Mouse (Mus musculus) G1E (cell line): ENCODE measurements at regions not wholly inside any gene's neighbourhood (a gene's known extent, or its start where the extent isn't known, plus 50 kb on each side); places are given as distances from the start of the nearest gene placed in this dataset.

Source experiments
- ATAC-seq: 2 replicates; pipeline ENCODE4 v1.8.0; 2016; ENCODE audit warnings: mild to moderate bottlenecking; ENCODE audit not compliant: insufficient number of reproducible peaks, poor library complexity, low FRiP score, severe bottlenecking; ENCODE audit errors: extremely low read depth
- DNase-seq: peaks from one replicate; pipeline ENCODE4 v3.0.0; 2012; ENCODE audit warnings: low spot score
- H3K27me3 ChIP-seq: 2 replicates; pipeline ENCODE4 v1.6.1; 2012; ENCODE audit warnings: mild to moderate bottlenecking, low read length, inconsistent platforms; ENCODE audit not compliant: insufficient read depth
- H3K36me3 ChIP-seq: replicated peaks from 2 replicates; pipeline ENCODE3; 2012; ENCODE audit warnings: mild to moderate bottlenecking, inconsistent platforms
- H3K4me1 ChIP-seq: 2 replicates; pipeline ENCODE4 v1.6.1; 2012; ENCODE audit warnings: low read depth, low read length, inconsistent platforms, mixed read lengths; ENCODE audit not compliant: insufficient read depth
- H3K4me3 ChIP-seq: 2 replicates; pipeline ENCODE4 v1.5.1; 2012; ENCODE audit warnings: low read depth, mild to moderate bottlenecking, inconsistent platforms, low read length, moderate library complexity, mixed read lengths
- H3K9me3 ChIP-seq: replicated peaks from 2 replicates; pipeline ENCODE4 v1.6.1; 2012; ENCODE audit warnings: inconsistent platforms
- CTCF ChIP-seq: IDR thresholded peaks from 2 replicates; pipeline ENCODE4 v1.5.1; 2012; ENCODE audit warnings: low read depth, low read length, inconsistent platforms, mixed read lengths
- GATA1 ChIP-seq: IDR thresholded peaks from 2 replicates; pipeline ENCODE4 v1.6.1; 2012; ENCODE audit warnings: borderline replicate concordance, low read length, inconsistent platforms, mixed read lengths
- GATA2 ChIP-seq: IDR thresholded peaks from 2 replicates; pipeline ENCODE4 v1.6.1; 2012; ENCODE audit warnings: low read depth, low read length, inconsistent platforms, borderline replicate concordance
- POLR2AphosphoS5 ChIP-seq: IDR thresholded peaks from 2 replicates; pipeline ENCODE4 v1.6.1; 2012; ENCODE audit warnings: low read depth, low read length, inconsistent platforms; ENCODE audit not compliant: insufficient replicate concordance
- TAL1 ChIP-seq: conservative IDR thresholded peaks from 2 replicates; pipeline ENCODE4 v1.6.1; 2012; ENCODE audit warnings: low read depth, low read length, inconsistent platforms, mixed read lengths

DNA sequence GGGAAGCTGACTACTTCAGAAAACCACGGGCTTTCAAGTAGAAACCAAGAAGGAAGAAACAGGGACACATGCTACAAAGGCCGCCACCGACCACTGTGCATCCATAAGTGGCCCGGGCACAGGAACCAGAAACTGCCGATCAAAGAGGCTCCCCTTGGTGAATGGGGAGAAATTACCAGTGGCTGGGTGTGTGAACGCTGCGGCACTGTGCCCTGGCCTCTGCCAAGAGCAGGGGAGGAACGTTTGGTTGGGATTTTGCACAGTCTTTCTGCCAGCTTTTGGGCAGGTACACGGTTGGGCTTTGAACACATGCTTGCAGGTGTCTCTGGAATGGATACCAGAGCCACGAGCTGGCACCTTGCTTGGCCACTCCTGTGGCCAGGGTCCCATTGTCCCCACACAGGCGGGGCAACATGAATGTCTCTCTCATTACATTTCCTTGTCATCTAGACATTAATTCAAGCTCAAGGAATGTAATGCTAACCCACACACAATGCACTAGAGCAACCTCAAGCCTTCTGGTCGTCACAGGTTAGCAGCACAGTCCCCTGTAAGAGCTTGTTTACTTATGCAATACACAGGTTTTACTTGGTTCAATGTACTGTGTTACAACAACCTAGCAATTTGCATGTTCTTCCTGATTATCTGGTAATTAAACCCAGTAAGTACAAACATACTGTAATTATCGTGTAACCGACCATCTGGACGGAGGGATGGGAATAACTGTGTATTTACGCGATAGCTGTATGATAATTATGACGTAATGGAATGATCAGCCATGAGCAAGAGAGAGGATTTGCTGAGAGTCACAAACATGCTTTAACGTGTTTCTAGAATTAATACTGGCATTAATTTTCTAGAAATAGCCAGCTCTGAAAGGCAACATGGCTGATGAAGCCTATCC, 90.9 kb upstream of the Sall1 start:
- H3K4me1 ChIP-seq: no peaks in the 10 kb centered on the region
- TF ChIP-seq TAL1: no peak
- no peak for TF ChIP-seq GATA2
- TF ChIP-seq POLR2AphosphoS5: no peak
- no peak for TF ChIP-seq CTCF
- no peak for TF ChIP-seq GATA1
- H3K9me3 ChIP-seq: peaks cover 51% of the 10 kb centered on the region
- H3K36me3 ChIP-seq: no peaks in the 10 kb centered on the region
- H3K4me3 ChIP-seq: no peak overlapping the region
- DNase-seq (no peak), ATAC-seq (no peak)
- H3K27me3 ChIP-seq: no peaks in the 10 kb centered on the region

DNA sequence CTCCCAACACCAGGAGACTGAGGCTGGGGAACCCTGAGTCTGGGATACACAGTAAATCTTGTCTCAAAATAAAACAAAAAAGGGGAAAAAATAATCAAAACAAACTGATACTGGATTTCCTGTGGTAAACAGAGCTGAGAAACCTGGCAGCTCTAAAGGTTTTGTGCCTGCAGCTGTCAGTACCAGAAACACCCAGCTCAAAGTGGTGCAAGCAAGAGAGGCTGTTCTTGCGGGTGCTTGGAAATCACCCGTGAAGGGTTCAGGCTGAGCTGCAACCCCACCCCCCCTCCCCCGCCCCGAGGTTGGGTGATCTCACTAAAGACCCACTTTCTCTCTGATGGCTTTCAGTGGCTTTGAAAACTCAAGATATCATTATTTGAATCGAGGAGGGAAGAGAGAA, 90.1 kb upstream of the Sall1 start:
- peaks cover 55% of the 10 kb centered on the region for H3K9me3 ChIP-seq
- H3K4me1 ChIP-seq: no peaks in the 10 kb centered on the region
- TF ChIP-seq GATA2 (no peak), TAL1 (no peak), POLR2AphosphoS5 (no peak), CTCF (no peak), GATA1 (no peak)
- no peak overlapping the region for H3K4me3 ChIP-seq
- no peak for ATAC-seq
- H3K36me3 ChIP-seq: no peaks in the 10 kb centered on the region
- no peak for DNase-seq
- no peaks in the 10 kb centered on the region for H3K27me3 ChIP-seq

DNA sequence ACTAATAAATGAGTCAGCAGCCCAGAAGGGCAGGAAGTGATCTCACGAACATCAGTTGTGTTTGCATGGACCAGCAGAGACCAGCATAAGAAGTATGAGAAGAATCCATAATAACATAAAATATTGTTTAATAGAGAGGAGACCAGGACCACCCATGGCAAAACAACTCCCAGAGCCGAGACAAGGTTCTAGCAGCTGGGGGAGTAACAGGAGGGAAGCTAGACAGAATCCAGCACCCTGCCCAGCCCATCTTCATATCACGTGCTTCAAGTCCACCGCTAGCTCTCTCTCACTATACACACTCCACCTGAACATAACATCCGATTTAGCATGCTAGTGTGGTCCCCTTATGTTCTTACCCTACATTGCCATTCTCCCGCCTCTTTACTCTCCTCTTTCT, 77.1 kb upstream of the Sall1 start:
- Histone ChIP-seq H3K4me3 (no peak overlapping the region), H3K27me3 (no peaks in the 10 kb centered on the region), H3K9me3 (no peaks in the 10 kb centered on the region), H3K36me3 (no peaks in the 10 kb centered on the region), H3K4me1 (no peaks in the 10 kb centered on the region)
- no peak for TF ChIP-seq TAL1
- no peak for TF ChIP-seq GATA1
- TF ChIP-seq GATA2: no peak
- TF ChIP-seq CTCF: no peak
- TF ChIP-seq POLR2AphosphoS5: no peak
- ATAC-seq (no peak), DNase-seq (no peak)

DNA sequence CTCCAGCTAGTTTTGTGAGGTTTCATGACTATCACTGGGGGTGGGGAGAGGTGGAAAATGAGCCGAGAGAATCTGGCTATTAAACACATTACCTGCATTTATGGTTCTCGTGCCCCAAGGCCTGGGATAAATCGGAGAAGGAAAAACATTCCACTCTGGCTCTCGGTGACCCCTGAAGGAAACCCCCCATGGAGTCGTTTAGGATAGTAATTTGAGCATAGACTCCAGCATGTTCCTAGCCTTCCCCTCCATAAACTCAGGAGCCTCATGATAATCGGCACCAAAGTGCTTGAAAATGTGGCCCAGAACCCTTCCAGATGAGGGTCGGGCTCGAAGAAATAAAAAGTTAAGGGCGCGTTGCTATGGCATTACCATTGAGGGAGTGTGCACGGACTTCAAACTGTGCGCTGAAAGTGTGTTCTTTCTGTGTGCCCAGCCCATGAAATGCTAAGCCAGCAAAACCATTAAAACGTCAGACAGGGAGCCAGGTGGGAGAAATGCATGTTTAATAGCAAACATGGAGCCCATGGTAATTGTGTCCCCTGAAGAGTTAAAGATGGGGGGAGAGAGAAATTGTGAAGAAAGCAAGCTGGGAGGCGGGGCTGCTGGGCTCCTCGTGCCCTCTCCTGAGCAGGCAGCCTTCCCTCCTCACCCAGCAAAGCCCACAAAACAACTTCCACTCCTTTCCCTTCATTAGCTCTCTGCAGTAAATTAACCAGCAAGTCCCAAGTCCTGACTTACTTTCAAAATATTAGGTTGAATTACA, 64.1 kb upstream of the Sall1 start:
- no peaks in the 10 kb centered on the region for H3K36me3 ChIP-seq
- ATAC-seq: no peak

DNA sequence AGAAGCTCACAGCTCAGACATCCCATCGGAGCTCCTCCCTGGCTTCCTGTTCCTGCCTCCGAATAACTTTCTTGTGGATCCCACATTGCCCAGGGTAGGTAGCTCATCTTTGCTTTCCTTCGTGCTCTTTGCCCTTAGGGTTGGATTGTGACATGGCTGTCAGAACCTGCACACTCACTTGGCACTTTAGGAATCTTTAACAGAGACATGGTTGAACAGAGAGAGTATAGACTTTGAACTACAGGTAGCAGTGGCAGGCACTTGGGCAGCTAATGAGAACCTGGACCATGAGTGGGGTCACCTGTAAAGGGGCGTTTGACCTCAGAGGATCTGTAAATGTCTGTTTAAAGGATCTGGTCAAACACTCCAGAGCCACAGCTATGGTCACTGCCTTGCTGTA, 62.4 kb upstream of the Sall1 start:
- H3K36me3 ChIP-seq: no peaks in the 10 kb centered on the region
- H3K4me3 ChIP-seq: no peak overlapping the region
- H3K4me1 ChIP-seq: no peaks in the 10 kb centered on the region
- H3K9me3 ChIP-seq: peaks cover 27% of the 10 kb centered on the region
- no peak for ATAC-seq
- DNase-seq: no peak
- no peaks in the 10 kb centered on the region for H3K27me3 ChIP-seq
- TF ChIP-seq TAL1 (no peak), GATA1 (no peak), GATA2 (no peak), POLR2AphosphoS5 (no peak), CTCF (no peak)

More for the DNA sequence above, 64.1 kb upstream of the Sall1 start:
- H3K9me3 ChIP-seq: peaks cover 40% of the 10 kb centered on the region
- TF ChIP-seq CTCF (no peak), GATA1 (no peak), TAL1 (no peak), GATA2 (no peak), POLR2AphosphoS5 (no peak)
- no peaks in the 10 kb centered on the region for H3K27me3 ChIP-seq
- no peak for DNase-seq
- H3K4me1 ChIP-seq: no peaks in the 10 kb centered on the region
- no peak overlapping the region for H3K4me3 ChIP-seq

DNA sequence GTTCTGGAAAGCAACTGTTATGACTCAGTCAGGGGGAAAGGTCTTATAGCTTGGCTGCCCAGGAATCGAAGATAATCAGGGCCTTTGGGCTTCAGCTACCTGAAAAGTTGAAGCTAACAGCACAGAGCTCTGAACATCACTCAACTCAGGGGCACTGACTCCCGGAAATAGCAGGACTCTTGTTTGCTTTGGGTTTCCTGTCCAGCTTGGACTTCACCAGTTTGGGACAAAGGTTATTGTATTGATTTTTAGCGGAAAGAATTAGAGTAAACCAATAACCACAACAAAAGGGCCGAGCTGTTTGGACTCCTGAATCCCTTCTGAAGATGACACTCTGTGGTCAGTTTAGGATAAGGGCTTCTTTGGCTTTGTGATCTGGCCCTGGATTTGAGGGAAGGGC, 53.4 kb upstream of the Sall1 start:
- Histone ChIP-seq H3K4me3 (no peak overlapping the region), H3K27me3 (no peaks in the 10 kb centered on the region), H3K9me3 (peaks cover 26% of the 10 kb centered on the region), H3K4me1 (no peaks in the 10 kb centered on the region), H3K36me3 (no peaks in the 10 kb centered on the region)
- DNase-seq: no peak
- no peak for ATAC-seq
- TF ChIP-seq CTCF: no peak
- no peak for TF ChIP-seq POLR2AphosphoS5
- no peak for TF ChIP-seq TAL1
- TF ChIP-seq GATA2: no peak
- no peak for TF ChIP-seq GATA1
